Mouse (Mus musculus) erythroblast, adult 5-6 weeks (primary cell): ENCODE data around the gene Dyx1c1. TPM values are rescaled to one million over a fixed set of nuclear protein-coding genes. Genes with fewer than 3 reads are reported as not detected.

Source experiments
- ATAC-seq: replicated peaks from 2 replicates; pipeline ENCODE4 v1.8.0; 2016; ENCODE audit warnings: moderate number of reproducible peaks, mild to moderate bottlenecking, moderate TSS enrichment, inconsistent platforms; ENCODE audit not compliant: poor library complexity, low FRiP score, severe bottlenecking
- total RNA-seq, 2 experiments: library from RNA; stranded (forward) in 1 of 2; stranded (reverse) in 1 of 2; fragments of 150-400 nt in 1 of 2; fragments of 200-764, 138-1000 nt in 1 of 2; gene quantifications; 2 replicates each; pipeline versions ENCODE4 v1.2.3 to v1.2.4; 2015 to 2017; ENCODE audit warnings: low replicate concordance in 2 of 2

The Dyx1c1 gene
- total RNA-seq (2015; ENCODE audit: low replicate concordance) (not detected in 2 replicates), total RNA-seq (2017; ENCODE audit: low replicate concordance) (not detected in 2 replicates)

GRCm38 (mm10) chr9:72958521-72959450, at the start of gene Dyx1c1, which contains the start of gene Gm44503:
Dyx1c1 (plus strand) TSS chr9:72958785.
Gm44503 (plus strand) TSS chr9:72958852.
- no peak; the same call in 1 of the 2 replicates for ATAC-seq

- ATAC-seq, result no peak
These were observed 47.2 kb upstream of the Dyx1c1 start for GRCm38 (mm10) chr9:72911381-72911780.

DNA sequence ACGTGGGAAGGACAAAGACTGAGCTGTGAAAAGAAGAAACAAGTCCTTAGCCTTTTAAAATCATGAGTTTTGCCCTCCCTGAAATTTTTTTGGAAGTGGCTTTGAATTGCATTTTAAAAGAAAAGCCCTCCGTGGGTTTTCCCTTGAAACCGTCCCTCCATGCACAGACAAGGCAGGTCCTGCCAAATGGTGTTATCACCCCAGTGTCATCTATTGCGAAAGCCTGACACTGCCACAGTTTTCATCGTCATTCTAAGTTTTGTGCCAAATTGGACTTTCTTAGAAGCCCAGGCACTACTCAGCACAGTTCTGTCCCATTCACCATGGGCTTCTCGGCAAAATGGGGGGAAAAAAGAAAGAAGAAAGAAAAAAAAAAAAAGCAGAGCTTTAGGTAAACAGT, 45.0 kb upstream of the Dyx1c1 start:
- ATAC-seq, result no peak

- no peak for ATAC-seq
These were observed 42.9 kb upstream of the Dyx1c1 start for GRCm38 (mm10) chr9:72915728-72916127.

- no peak for ATAC-seq
These were observed 35.5 kb upstream of the Dyx1c1 start for GRCm38 (mm10) chr9:72923068-72923467.

DNA sequence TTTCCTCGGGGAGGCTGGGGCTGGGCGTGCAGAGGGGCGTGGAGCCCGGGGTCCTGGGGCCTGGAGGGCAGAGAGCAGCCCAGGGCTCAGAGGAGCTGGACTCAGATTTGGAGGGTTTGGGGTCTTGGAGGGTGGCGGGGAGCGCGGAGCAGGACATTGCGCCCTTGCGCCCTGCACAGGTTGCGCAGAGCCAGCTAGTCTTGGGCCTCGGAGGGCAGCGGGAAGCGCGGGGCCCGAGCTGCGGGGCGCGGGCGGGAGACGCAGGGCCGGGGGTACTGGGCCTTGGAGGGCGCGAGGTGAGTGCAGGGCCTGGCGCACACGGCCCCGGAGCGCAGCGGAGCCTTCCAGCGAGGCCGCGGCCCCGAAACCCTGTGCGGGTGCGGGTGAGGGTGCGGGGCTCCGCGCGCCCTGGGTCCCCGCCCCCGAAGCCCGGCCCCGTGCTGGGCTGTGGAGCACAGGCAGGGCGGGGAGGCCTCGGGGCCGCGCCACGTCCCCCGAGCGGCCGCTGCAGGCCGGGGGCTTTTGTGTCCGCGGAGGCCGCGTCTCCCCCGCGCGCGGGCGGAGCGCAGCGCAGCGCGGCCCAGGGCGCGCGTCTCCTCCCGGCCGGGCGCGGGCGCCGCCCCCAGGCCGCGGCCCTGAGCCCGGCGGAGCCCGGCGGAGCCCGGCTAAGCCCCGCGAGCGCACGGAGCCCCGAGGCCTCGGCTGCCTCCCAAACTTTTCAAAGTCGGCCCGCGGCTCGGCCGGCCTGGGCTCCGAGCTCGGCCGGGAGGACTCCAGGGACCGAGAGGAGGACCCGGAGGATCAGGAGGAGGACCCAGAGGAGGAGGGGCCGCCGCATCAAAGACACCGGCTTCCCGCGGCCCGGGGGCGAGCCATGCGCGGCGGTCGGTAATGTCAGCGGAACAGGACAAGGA, 33.3 kb upstream of the Dyx1c1 start, which contains the start of gene Pygo1:
Pygo1 (plus strand) TSS at position 625 of the 914 bp plus-strand sequence.
- no peak for ATAC-seq

DNA sequence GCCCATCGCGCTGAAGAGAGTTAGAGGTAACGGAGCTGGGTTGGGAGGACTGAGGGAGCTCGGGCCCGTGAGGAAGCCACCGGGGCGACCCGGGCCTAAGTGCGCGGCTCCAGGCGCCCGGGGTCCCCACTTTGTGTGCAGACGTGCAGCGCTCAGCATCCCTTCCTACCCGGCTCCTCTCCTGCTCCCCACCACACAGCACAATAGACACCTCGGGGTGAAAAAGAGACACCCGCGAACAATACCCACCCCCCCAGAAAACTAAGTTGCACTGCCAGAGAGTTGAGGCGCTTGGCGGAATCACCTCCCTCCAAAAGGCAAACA, 32.7 kb upstream of the Dyx1c1 start:
- ATAC-seq, result no peak

GRCm38 (mm10) chr9:72931166-72931790, 27.3 kb upstream of the Dyx1c1 start:
- no peak for ATAC-seq

- ATAC-seq, result no peak
These were observed 23.3 kb upstream of the Dyx1c1 start for GRCm38 (mm10) chr9:72935309-72935708.

GRCm38 (mm10) chr9:72936301-72936700, 22.3 kb upstream of the Dyx1c1 start:
- ATAC-seq, result no peak

DNA sequence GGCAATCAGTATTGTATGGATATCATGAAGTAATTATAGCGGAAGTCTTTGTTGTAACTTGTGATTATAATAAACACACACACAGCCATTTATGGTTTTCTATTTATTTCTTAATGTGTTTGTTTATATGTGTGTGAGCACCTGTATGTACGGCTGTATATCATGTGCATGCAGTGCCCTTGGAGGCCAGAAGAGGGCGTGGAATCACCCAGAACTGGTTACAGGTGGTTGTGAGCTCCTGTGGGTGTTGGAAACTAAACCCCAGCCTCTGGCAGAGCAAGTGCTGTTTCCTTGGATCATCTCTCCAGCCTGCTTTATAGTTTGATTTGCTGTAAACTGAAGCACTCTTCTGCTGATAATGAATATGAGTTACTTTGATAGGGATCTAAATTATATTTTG, 15.2 kb upstream of the Dyx1c1 start:
- ATAC-seq, result no peak

DNA sequence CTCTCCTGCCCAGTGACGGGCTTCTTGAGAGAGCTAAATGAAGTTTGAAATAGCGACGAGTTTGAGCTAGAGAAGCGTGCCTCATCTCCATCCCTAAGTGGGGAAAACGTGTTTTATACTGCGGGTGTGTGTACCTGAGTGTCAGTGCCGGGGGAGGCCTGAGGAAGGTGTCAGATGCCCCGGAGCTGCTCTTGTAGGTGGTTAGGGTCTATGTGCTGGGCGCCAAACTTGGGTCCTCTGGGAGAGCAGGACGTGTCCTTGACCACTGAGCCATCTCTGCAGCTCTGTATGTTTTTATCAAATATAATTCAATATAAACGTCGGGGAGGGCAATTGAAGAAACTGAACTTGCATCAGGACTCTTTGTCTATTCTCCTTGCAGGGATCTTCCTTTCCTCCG, 14.3 kb upstream of the Dyx1c1 start:
- no peak for ATAC-seq

DNA sequence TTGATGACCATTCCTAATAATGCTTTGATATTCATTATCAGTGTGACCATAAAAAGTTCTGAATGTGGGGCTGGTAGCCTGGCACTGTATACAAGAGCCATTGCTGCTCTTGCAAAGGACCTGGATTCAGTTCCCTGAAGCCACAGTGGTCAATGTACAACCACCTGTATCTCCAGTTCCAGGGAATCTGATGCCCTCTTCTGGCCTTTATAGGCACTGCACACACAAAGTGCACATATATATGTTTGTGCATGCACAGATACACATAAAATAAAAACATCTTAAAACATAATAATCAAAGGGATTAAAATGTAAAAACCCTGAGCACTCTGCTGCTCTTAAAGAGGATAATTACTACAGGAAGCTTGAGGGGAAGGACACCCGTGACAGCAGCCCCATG, 11.6 kb upstream of the Dyx1c1 start:
- no peak for ATAC-seq

DNA sequence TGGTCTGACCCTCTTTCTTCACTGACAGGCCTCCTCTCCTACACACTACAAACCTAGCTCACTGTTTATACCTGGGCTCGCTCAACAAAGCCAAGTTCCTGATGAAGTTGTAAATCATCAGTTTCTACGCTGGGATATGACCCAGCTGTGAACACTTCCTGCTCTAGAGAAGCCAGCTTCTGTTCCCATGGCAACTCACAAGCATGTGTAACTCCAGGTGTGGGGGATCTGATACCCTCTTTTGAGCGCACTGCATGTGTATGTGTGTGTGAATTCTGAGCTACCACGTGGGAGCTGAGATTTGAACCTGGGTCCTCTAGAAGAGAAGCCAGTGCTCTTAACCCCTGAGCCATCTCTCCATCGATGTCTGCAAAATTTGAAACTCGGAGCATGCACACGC, 9.0 kb upstream of the Dyx1c1 start:
- no peak for ATAC-seq

GRCm38 (mm10) chr9:72954746-72955145, 3.8 kb upstream of the Dyx1c1 start:
- ATAC-seq, result no peak

DNA sequence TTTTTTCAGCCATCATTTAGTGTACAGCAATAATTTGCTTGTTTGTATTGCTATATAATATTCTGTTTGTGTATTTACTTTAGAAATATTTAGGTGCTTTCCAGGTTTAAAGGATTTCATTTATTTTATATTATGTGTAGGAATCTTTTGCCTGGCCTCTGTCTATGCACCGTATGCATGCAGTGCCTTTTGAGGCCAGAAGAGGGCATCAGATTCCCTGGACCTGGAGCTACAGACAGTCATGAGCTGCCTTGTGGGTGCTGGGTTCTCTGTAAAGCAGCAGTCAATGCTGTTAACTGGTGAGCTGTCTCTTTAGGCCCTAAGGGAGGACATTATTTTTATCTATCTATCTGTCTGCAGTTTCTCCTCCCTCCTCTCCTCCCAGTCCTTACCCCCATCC, 3.0 kb upstream of the Dyx1c1 start:
- peak; percentile 72 for ATAC-seq

DNA sequence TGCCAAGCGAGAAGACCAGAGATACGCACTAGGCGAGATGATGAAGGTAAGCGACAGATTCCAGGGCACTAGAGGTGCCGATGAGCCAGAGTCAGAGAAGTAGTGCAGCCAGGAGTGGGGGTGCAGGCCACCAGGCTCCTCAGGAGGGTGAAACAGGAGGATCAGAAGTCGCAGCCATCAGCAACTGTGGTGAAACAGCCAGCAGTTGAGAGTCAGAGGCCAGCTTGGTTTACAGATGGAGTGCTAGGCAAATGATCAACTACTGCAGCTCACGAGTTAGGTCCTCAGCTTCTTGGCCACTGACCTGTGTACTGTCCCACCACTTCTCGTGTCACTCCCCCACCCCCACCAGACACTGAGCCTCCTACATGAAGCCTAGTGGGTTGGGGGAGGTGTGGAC, 2.8 kb downstream of the Dyx1c1 start:
- ATAC-seq, result no peak

DNA sequence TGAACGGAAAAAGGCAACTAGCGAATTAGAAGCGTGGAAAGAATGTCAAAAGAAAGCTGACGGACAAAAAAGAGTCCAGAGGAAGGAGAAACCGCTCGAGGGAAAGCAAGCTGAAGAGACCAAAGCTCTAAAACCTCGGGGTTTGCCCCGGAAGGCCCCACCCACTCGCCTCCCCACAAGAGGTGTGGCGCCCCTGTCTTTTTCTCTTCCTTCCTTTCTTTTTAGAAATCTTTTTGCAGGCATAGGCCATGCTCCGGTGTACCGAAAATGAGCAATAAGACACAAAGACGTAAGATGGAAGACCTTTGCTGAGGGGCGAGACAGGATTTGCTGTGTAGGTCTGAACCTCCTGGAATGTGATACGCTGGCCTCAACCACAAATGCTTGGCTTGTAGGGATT, 3.4 kb downstream of the Dyx1c1 start:
- ATAC-seq, result no peak

DNA sequence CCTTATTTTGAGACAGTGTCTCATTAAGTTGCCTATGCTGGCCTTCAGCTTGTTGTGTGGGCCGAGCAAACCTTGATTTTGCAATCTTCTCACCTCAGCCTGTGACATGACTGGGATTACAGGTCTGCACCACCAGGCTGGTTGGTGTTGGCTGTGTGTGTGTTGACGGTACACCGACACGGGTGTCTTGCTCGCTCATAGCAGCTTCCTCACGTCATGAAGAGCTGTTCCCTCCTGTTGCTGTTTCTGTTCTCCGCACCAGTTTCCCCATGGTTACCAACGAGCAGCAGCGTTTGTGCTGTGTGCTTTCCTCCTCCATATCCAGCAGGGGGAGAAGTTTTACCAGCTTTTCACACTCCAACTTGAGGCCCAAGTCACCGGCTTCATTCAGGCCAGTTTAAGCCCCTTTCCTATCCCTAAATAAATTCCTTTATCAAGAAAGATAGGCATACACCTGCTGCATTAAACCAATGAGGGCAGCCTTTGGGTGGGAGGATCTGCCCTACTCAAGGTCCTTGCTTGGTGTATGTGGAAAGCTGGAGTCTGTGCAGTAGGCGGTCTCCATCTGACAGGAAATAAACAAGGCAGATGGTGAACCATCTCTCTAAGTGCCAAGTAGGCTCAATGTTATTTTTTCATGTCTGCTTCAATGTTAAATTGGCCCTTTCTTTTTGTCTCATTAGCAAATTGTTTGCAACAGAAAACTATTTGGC, 9.9 kb downstream of the Dyx1c1 start:
- ATAC-seq, result no peak
